ENCODE assay signal across 20 mouse cellular contexts in genomic region chr12:3733328-3733727, GRCm38 (mm10).
DNase-seq lines count a peak whose midpoint lies in the region; ATAC-seq lines count a peak whose summit lies in the region.
"Had no signal": no experiment of that assay in that cellular context is flagged by ENCODE, and none has a peak within 500 bp of the region (broad histone marks: within the 10 kb centered on the region; RNA-seq: fewer than 3 reads in every experiment).

No protein-coding gene starts in this region.

- peak; percentile 7 for DNase-seq in forebrain, embryonic 14.5 days (ENCODE audit: low spot score)
- no peak for DNase-seq in forebrain, embryonic 11.5 days (ENCODE audit: low spot score)
- no peak for DNase-seq in lung, postnatal 25 days (ENCODE audit: low spot score)
- DNase-seq: gastrocnemius, postnatal 25 days; kidney, postnatal 4 days; liver, embryonic 13.5 days; thymus, adult 2 months; thymus, postnatal 4 days had no signal

- H3K9ac ChIP-seq in forebrain, embryonic 14.5 days (ENCODE audit: low read length) = no peak overlapping the region
- no peak overlapping the region for H3K9ac ChIP-seq in forebrain, embryonic 11.5 days (ENCODE audit: low read length)
- H3K9ac ChIP-seq in heart, embryonic 15.5 days = no peak overlapping the region
- H3K9ac ChIP-seq in heart, embryonic 11.5 days (ENCODE audit: low read depth, low read length) = no peak overlapping the region
- H3K9ac ChIP-seq in lung, embryonic 16.5 days (ENCODE audit: low read length) = no peak overlapping the region
- H3K9ac ChIP-seq in stomach, embryonic 15.5 days = no peak overlapping the region
- H3K9ac ChIP-seq: kidney, embryonic 15.5 days; liver, embryonic 13.5 days; neural tube, embryonic 15.5 days had no signal

- H3K4me1 ChIP-seq in forebrain, embryonic 14.5 days (ENCODE audit: control insufficient read depth, insufficient read depth, low read length) = peaks cover 8% of the 10 kb centered on the region; the same call in 1 of the 2 replicates
- no peaks in the 10 kb centered on the region for H3K4me1 ChIP-seq in forebrain, embryonic 11.5 days (replicated peaks; ENCODE audit: control insufficient read depth, insufficient read depth, low read length)
- peaks cover 11% of the 10 kb centered on the region for H3K4me1 ChIP-seq in heart, embryonic 15.5 days (replicated peaks)
- peaks cover 9% of the 10 kb centered on the region for H3K4me1 ChIP-seq in heart, embryonic 11.5 days (ENCODE audit: control insufficient read depth, insufficient read depth, low read length)
- peaks cover 3% of the 10 kb centered on the region; the same call in 1 of the 2 replicates for H3K4me1 ChIP-seq in lung, embryonic 16.5 days (replicated peaks; ENCODE audit: control insufficient read depth, insufficient read depth, low read length)
- H3K4me1 ChIP-seq in stomach, embryonic 15.5 days = no peaks in the 10 kb centered on the region
- H3K4me1 ChIP-seq: hindbrain, embryonic 10.5 days; kidney, embryonic 15.5 days had no signal

- no peak overlapping the region for H3K27ac ChIP-seq in forebrain, embryonic 14.5 days (ENCODE audit: low read depth, low read length)
- no peak overlapping the region for H3K27ac ChIP-seq in forebrain, embryonic 11.5 days (ENCODE audit: low read depth, low read length)
- peak overlapping the region; percentile 55; the same call in 1 of the 2 replicates for H3K27ac ChIP-seq in heart, embryonic 15.5 days
- H3K27ac ChIP-seq in heart, embryonic 11.5 days (ENCODE audit: low read depth, low read length) = no peak overlapping the region
- peak overlapping the region; percentile 69 for H3K27ac ChIP-seq in lung, embryonic 16.5 days (ENCODE audit: low read length)
- 0 out of 2 replicates have a peak overlapping the region, but pooled peaks have one; percentile 2 for H3K27ac ChIP-seq in stomach, embryonic 15.5 days
- H3K27ac ChIP-seq: heart, embryonic 10.5 days; hindbrain, embryonic 10.5 days; hindbrain, postnatal 0 days; kidney, embryonic 15.5 days; left cerebral cortex, adult 2 months; liver, embryonic 13.5 days; midbrain, embryonic 10.5 days; neural tube, embryonic 15.5 days had no signal

- H3K4me3 ChIP-seq in forebrain, embryonic 14.5 days (ENCODE audit: low read depth, low read length) = no peak overlapping the region
- H3K4me3 ChIP-seq in forebrain, embryonic 11.5 days (ENCODE audit: low read depth, low read length) = no peak overlapping the region
- no peak overlapping the region for H3K4me3 ChIP-seq in heart, embryonic 15.5 days
- H3K4me3 ChIP-seq in heart, embryonic 11.5 days (ENCODE audit: low read depth, low read length) = no peak overlapping the region
- H3K4me3 ChIP-seq in lung, embryonic 16.5 days (ENCODE audit: low read length) = no peak overlapping the region
- H3K4me3 ChIP-seq in stomach, embryonic 15.5 days (replicated peaks) = no peak overlapping the region
- H3K4me3 ChIP-seq: heart, embryonic 10.5 days; hindbrain, embryonic 10.5 days; kidney, embryonic 15.5 days; left cerebral cortex, adult 2 months; liver, embryonic 13.5 days; midbrain, embryonic 10.5 days; myocyte; neural tube, embryonic 15.5 days had no signal

- no peaks in the 10 kb centered on the region for H3K27me3 ChIP-seq in forebrain, embryonic 14.5 days (replicated peaks; ENCODE audit: control insufficient read depth, insufficient read depth, low read length)
- no peaks in the 10 kb centered on the region for H3K27me3 ChIP-seq in forebrain, embryonic 11.5 days (ENCODE audit: control insufficient read depth, insufficient read depth, low read length)
- no peaks in the 10 kb centered on the region for H3K27me3 ChIP-seq in heart, embryonic 15.5 days
- no peaks in the 10 kb centered on the region for H3K27me3 ChIP-seq in heart, embryonic 11.5 days (ENCODE audit: control insufficient read depth, insufficient read depth, low read length)
- no peaks in the 10 kb centered on the region for H3K27me3 ChIP-seq in lung, embryonic 16.5 days (ENCODE audit: control insufficient read depth, insufficient read depth, low read depth, low read length)
- H3K27me3 ChIP-seq in stomach, embryonic 15.5 days (replicated peaks) = no peaks in the 10 kb centered on the region
- H3K27me3 ChIP-seq: kidney, embryonic 15.5 days; liver, embryonic 13.5 days; neural tube, embryonic 15.5 days had no signal

- ATAC-seq in forebrain, embryonic 14.5 days = no peak
- no peak for ATAC-seq in forebrain, embryonic 11.5 days (replicated peaks; ENCODE audit: low FRiP score)
- ATAC-seq in heart, embryonic 15.5 days (replicated peaks; ENCODE audit: insufficient number of reproducible peaks, insufficient read depth, low FRiP score, low read depth) = no peak
- no peak for ATAC-seq in heart, embryonic 11.5 days (replicated peaks; ENCODE audit: insufficient number of reproducible peaks, low FRiP score, low TSS enrichment)
- ATAC-seq in lung, embryonic 16.5 days (ENCODE audit: low read depth) = peak; percentile 75
- ATAC-seq in stomach, embryonic 15.5 days (ENCODE audit: insufficient read depth, low FRiP score, low read depth) = no peak

- WGBS in forebrain, embryonic 14.5 days = 78% methylated on average over 7 of the region's 7 CpGs
- 84% methylated on average over 7 of the region's 7 CpGs for WGBS in forebrain, embryonic 11.5 days
- WGBS in heart, embryonic 15.5 days = 53% methylated on average over 7 of the region's 7 CpGs
- WGBS in heart, embryonic 11.5 days (ENCODE audit: insufficient replicate concordance) = 42% methylated on average over 7 of the region's 7 CpGs
- 41% methylated on average over 7 of the region's 7 CpGs for WGBS in lung, embryonic 16.5 days
- 57% methylated on average over 7 of the region's 7 CpGs for WGBS in stomach, embryonic 15.5 days

- H3K36me3 ChIP-seq in forebrain, embryonic 14.5 days (ENCODE audit: control insufficient read depth, insufficient read depth, low read length) = no peaks in the 10 kb centered on the region
- no peaks in the 10 kb centered on the region for H3K36me3 ChIP-seq in forebrain, embryonic 11.5 days (ENCODE audit: control insufficient read depth, insufficient read depth, low read length)
- H3K36me3 ChIP-seq in heart, embryonic 15.5 days = no peaks in the 10 kb centered on the region
- no peaks in the 10 kb centered on the region for H3K36me3 ChIP-seq in heart, embryonic 11.5 days (ENCODE audit: control insufficient read depth, insufficient read depth, low read length)
- H3K36me3 ChIP-seq in lung, embryonic 16.5 days (ENCODE audit: control insufficient read depth, insufficient read depth, low read length) = no peaks in the 10 kb centered on the region
- H3K36me3 ChIP-seq in stomach, embryonic 15.5 days = no peaks in the 10 kb centered on the region
- H3K36me3 ChIP-seq: hindbrain, embryonic 10.5 days; liver, embryonic 13.5 days; midbrain, embryonic 10.5 days; neural tube, embryonic 15.5 days had no signal

- H3K4me2 ChIP-seq in forebrain, embryonic 14.5 days (ENCODE audit: low read length) = no peak overlapping the region
- H3K4me2 ChIP-seq in forebrain, embryonic 11.5 days (ENCODE audit: low read depth, low read length, severe bottlenecking) = no peak overlapping the region
- H3K4me2 ChIP-seq in heart, embryonic 15.5 days = no peak overlapping the region
- H3K4me2 ChIP-seq in heart, embryonic 11.5 days = no peak overlapping the region
- no peak overlapping the region for H3K4me2 ChIP-seq in lung, embryonic 16.5 days (ENCODE audit: low read depth, low read length)
- no peak overlapping the region for H3K4me2 ChIP-seq in stomach, embryonic 15.5 days
- H3K4me2 ChIP-seq: kidney, embryonic 15.5 days; liver, embryonic 13.5 days; neural tube, embryonic 15.5 days had no signal

- no peaks in the 10 kb centered on the region for H3K9me3 ChIP-seq in forebrain, embryonic 14.5 days (replicated peaks; ENCODE audit: control insufficient read depth, low read length)
- H3K9me3 ChIP-seq in forebrain, embryonic 11.5 days (ENCODE audit: control insufficient read depth, low read length) = no peaks in the 10 kb centered on the region
- H3K9me3 ChIP-seq in heart, embryonic 15.5 days (replicated peaks) = no peaks in the 10 kb centered on the region
- H3K9me3 ChIP-seq in heart, embryonic 11.5 days (replicated peaks; ENCODE audit: control insufficient read depth, low read length) = no peaks in the 10 kb centered on the region
- H3K9me3 ChIP-seq in lung, embryonic 16.5 days (ENCODE audit: control insufficient read depth, low read length) = no peaks in the 10 kb centered on the region
- H3K9me3 ChIP-seq in stomach, embryonic 15.5 days = no peaks in the 10 kb centered on the region
- H3K9me3 ChIP-seq: heart, embryonic 10.5 days; hindbrain, embryonic 10.5 days; kidney, embryonic 15.5 days; liver, embryonic 13.5 days; midbrain, embryonic 10.5 days; neural tube, embryonic 15.5 days had no signal

Comparison
In these comparisons a context has a peak if more than half of its experiments do, and no peak if none do; other contexts are left out.
1. H3K27ac ChIP-seq: peak in heart, embryonic 15.5 days (single experiment), lung, embryonic 16.5 days (single experiment) and stomach, embryonic 15.5 days (single experiment); none in forebrain, embryonic 14.5 days (single experiment), forebrain, embryonic 11.5 days (single experiment) and heart, embryonic 11.5 days (single experiment).